Mouse (Mus musculus): ENCODE data around the gene Dgkd. TPM values are rescaled to one million over a fixed set of nuclear protein-coding genes. Genes with fewer than 3 reads are reported as not detected.

Gene Dgkd
- polyA plus RNA-seq, 1 experiment from 2014 or later, result 19.7 TPM

DNA sequence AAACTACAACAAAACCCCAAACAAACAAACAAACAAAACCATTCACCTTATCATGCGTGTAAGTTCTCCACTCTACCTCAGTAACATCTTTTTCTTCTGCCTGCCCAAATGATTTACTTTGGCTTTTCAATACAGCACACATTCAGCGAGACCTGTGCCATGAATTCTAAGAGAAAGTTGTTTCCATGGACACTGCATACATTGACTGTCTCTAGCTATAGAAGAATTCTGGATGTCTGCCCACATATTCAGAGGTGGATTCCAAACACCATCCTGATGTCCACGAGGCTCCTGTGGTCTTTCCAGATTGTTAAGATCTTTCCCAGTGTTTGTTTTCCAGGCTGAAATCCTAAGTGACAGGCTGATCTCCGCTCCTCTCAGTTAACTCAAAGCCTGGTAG, 129.2 kb downstream of the Dgkd start:
- WGBS, result 82% methylated on average over 4 of the region's 4 CpGs
- no peak overlapping the region for H3K4me3 ChIP-seq
- H3K4me1 ChIP-seq (replicated peaks), result no peaks in the 10 kb centered on the region
- H3K27ac ChIP-seq, result no peak overlapping the region
- no peak overlapping the region for H3K4me2 ChIP-seq
- no peaks in the 10 kb centered on the region for H3K27me3 ChIP-seq
- H3K36me3 ChIP-seq, result peaks cover 77% of the 10 kb centered on the region
- H3K9ac ChIP-seq, result no peak overlapping the region
- no peaks in the 10 kb centered on the region for H3K9me3 ChIP-seq (replicated peaks)
- no peak for ATAC-seq (replicated peaks; ENCODE audit: insufficient number of reproducible peaks, insufficient read depth, low FRiP score, low read depth)

DNA sequence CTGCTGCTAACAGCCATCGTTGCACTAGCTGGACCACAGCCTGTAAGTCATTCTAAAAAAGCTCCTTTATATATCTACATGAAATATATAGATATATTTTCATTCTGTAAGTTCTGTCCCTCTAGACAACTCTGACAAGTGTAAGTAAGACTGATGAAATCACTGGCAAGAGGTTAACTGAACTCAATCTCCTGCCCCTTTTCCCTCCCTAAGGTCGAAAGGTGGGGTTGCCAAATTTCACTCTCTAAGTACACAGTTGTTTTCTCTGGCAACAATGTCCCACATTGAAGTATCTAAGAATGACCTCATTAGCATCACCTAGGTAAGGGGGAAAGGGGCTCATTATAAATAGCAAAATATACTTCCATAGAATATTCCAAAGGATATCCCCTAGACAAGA, 139.6 kb downstream of the Dgkd start:
- H3K4me1 ChIP-seq (replicated peaks), result no peaks in the 10 kb centered on the region
- H3K36me3 ChIP-seq, result peaks cover 76% of the 10 kb centered on the region
- no peak overlapping the region for H3K27ac ChIP-seq
- no peak for ATAC-seq (replicated peaks; ENCODE audit: insufficient number of reproducible peaks, insufficient read depth, low FRiP score, low read depth)
- 95% methylated on average over 2 of the region's 2 CpGs for WGBS
- no peak overlapping the region for H3K9ac ChIP-seq
- no peak overlapping the region for H3K4me3 ChIP-seq
- no peak overlapping the region for H3K4me2 ChIP-seq
- no peaks in the 10 kb centered on the region for H3K9me3 ChIP-seq (replicated peaks)
- no peaks in the 10 kb centered on the region for H3K27me3 ChIP-seq

Other genes with a start within 250 kb of the Dgkd start
- gene Inpp5d, start 233.0 kb upstream of the Dgkd start, polyA plus RNA-seq (2015; fragmentation: Nextera tagmentation; extraction: Ambion mirVana), result 4.4 and 11.5 TPM in 2 replicates
- 22.6 and 25.0 TPM in 2 replicates for gene Atg16l1, start 97.4 kb upstream of the Dgkd start, polyA plus RNA-seq (2015; fragmentation: Nextera tagmentation; extraction: Ambion mirVana)
- gene Sag, start 49.6 kb upstream of the Dgkd start, polyA plus RNA-seq (2015; fragmentation: Nextera tagmentation; extraction: Ambion mirVana), result 0.79 and 0.86 TPM in 2 replicates
- gene Usp40, start 155.3 kb downstream of the Dgkd start, polyA plus RNA-seq (2015; fragmentation: Nextera tagmentation; extraction: Ambion mirVana), result 27.7 and 29.1 TPM in 2 replicates
- not detected in 2 replicates for gene Ugt1a10, start 202.1 kb downstream of the Dgkd start, polyA plus RNA-seq (2015; fragmentation: Nextera tagmentation; extraction: Ambion mirVana)
- gene Ugt1a9, start 217.5 kb downstream of the Dgkd start, polyA plus RNA-seq (2015; fragmentation: Nextera tagmentation; extraction: Ambion mirVana), result not detected in 2 replicates
- not detected in 2 replicates for gene Ugt1a8, start 234.5 kb downstream of the Dgkd start, polyA plus RNA-seq (2015; fragmentation: Nextera tagmentation; extraction: Ambion mirVana)
- gene Ugt1a7c, start 241.8 kb downstream of the Dgkd start, polyA plus RNA-seq (2015; fragmentation: Nextera tagmentation; extraction: Ambion mirVana), result 1.1 and 1.4 TPM in 2 replicates
- 0.15 TPM in 1 of 2 replicates, not detected in the other for gene Ugt1a6b, start 250.0 kb downstream of the Dgkd start, polyA plus RNA-seq (2015; fragmentation: Nextera tagmentation; extraction: Ambion mirVana)

Data from heart, embryonic 15.5 days (tissue).